Mouse (Mus musculus): ENCODE measurements around the gene Dnmt1.
A peak's percentile ranks its signal among the peaks of the same experiment; 100 is the strongest.

Dnmt1 gene

GRCm38 (mm10) chr9:20959430-20959938, at the start of gene Dnmt1:
Dnmt1 (minus strand) TSS chr9:20959888.
- no peak for DNase-seq (ENCODE audit: low read depth, low spot score)

DNA sequence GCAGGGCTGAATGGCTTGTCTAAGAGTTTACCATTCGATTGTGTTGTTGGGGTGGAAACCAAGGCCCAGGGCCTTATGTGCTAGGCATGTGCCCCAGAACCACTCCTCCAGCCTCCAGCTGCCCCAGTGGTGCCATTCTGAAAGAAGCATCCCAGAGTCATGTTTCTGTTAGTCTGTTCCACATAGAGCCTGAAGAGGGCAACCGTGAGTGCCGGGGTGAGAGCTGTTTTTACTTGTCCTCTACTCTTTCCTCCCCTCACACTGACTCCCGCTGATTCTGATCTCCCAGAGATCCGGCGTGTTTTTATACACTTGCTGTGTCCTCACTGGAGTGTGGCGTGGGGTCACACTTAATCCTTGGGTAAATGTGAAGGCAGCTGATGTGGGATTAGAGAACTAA, 48.3 kb upstream of the Dnmt1 start:
- peak; percentile 75 for DNase-seq (ENCODE audit: low read depth, low spot score)

DNA sequence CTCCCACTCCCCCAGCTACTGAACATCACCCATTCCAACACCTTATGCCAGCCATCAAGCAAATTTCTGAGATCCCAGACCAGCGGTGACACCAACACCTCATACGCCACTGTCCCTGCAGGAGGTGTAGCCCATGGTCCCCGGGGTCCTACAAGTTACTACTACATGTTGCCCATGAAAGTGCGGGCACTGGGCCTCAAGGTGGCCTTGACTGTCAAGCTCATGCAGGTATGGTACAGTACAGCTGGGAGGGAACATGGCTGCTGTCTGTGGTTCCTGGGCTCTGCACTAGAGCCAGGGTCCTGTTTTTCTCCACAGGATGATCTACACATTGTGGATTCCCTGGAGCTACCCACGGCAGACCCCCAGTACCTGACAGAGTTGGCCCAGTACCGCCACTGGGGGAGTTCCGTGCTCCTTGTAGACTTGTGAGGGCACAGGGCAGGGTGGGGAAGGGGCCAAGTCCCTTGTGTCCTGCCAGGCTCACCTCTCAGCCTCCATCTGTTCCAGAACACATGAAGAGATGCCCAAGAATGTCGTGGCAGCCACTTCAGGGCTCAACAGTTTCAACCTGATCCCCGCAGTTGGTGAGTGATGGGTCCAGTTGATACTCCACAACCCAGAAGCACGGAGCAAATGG, 47.7 kb upstream of the Dnmt1 start:
- no peak for DNase-seq (ENCODE audit: low read depth, low spot score)

DNA sequence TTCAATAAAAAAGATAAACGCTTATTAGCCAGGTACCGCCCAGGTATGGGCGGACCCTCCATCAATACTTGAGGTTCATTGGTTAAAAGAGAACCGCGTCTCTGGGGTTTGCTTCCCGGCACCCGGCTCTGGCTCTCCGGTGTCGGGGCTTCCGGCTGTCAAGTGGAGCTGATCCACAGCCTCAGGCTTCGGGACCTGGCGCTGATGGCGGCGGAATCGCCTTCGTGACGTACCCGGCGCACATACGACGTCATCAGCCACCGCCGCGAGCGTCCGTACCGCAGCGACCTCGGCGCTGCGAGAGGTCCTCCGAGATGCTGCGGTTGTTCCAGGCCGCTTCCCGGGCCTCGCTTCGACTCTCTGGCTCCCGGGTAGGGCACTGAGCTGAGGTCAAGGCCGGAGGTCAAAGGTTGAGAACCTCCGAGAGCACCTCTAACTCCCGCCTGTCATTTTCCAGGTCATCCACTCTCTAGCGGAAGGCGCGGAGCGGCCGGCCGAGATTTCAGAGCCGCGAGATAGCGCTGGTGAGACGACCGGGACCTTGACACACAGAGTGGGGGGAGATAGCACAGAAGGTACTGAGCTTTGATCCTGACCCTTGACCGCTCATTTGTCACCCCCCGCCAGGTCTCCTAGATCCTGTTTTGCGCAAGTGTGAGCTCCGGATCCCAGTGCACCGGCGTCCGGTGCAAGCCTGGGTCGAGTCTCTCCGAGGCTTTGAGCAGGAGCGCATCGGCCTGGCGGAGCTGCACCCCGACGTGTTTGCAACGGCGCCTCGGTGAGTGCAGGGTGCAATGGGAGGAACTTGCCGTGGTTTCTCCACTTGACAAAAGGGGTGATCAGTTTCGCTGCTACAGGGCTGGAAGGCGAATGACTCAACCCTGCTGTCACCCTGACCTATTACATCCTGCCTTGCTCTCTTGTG, 43.2 kb upstream of the Dnmt1 start, which contains the start of gene Mrpl4:
TSS of gene Mrpl4 (plus strand) at position 112 of the 925 bp plus-strand sequence.
- DNase-seq (ENCODE audit: low read depth, low spot score): peak; percentile 94

DNA sequence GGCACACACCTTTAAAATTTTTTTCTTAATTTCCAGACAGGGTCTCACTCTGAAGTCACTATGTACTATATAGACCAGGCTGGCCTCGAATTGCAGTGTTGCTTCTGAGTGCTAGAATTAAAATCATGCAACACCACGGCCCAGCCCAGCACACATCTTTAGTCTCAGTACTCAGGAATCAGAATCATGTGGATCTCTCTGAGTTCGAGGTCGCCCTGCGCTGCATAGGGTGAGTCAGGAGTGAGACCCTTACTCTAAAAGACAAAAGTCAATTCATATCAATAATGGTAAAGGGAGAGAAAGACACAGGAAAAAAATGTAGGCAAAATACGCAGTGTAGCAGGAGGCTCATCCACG, 42.6 kb upstream of the Dnmt1 start:
- no peak for DNase-seq (ENCODE audit: low read depth, low spot score)

DNA sequence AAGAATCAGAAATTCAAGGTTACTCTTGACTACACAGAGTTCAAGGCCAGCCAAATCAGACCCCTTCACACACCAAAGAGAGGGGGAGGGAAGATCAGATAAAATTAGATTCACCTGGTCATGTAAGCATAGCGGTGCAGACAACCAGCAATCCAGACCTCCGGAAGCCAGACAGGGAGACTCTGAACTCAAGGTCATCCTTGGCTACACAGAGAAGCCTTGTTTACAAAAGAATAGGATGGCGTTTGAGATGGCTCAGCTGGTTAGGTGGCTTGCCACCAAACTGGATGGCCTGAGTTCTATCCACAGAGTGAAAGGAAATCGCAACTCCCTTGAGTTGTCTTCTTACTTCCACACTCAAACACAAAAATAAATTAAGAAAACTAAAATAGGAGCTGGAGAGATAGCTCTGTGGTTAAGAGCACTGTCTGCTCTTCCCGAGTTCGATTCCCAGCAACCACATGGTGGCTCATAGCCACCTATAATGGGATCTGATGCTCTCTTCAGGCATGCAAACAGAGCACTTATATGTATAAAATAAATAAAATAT, 42.0 kb upstream of the Dnmt1 start:
- peak; percentile 89 for DNase-seq (ENCODE audit: low read depth, low spot score)

GRCm38 (mm10) chr9:21000811-21001210, 41.1 kb upstream of the Dnmt1 start:
- DNase-seq (ENCODE audit: low read depth, low spot score): peak; percentile 71

- peak; percentile 37 for DNase-seq (ENCODE audit: low read depth, low spot score)
These were observed 38.6 kb upstream of the Dnmt1 start for GRCm38 (mm10) chr9:20998337-20998736.

- DNase-seq (ENCODE audit: low read depth, low spot score): no peak
These were observed 37.4 kb upstream of the Dnmt1 start for GRCm38 (mm10) chr9:20997065-20997464.

- peak; percentile 42 for DNase-seq (ENCODE audit: low read depth, low spot score)
These were observed 35.4 kb upstream of the Dnmt1 start for GRCm38 (mm10) chr9:20995069-20995468.

- no peak for DNase-seq (ENCODE audit: low read depth, low spot score)
These were observed 33.6 kb upstream of the Dnmt1 start for GRCm38 (mm10) chr9:20993165-20993898.

GRCm38 (mm10) chr9:20991587-20991986, 31.9 kb upstream of the Dnmt1 start:
- DNase-seq (ENCODE audit: low read depth, low spot score): no peak

GRCm38 (mm10) chr9:20990861-20991260, 31.2 kb upstream of the Dnmt1 start:
- peak; percentile 97 for DNase-seq (ENCODE audit: low read depth, low spot score)

GRCm38 (mm10) chr9:20987953-20988352, 28.3 kb upstream of the Dnmt1 start:
- no peak for DNase-seq (ENCODE audit: low read depth, low spot score)

- no peak for DNase-seq (ENCODE audit: low read depth, low spot score)
These were observed 27.4 kb upstream of the Dnmt1 start for GRCm38 (mm10) chr9:20986952-20987686.

DNA sequence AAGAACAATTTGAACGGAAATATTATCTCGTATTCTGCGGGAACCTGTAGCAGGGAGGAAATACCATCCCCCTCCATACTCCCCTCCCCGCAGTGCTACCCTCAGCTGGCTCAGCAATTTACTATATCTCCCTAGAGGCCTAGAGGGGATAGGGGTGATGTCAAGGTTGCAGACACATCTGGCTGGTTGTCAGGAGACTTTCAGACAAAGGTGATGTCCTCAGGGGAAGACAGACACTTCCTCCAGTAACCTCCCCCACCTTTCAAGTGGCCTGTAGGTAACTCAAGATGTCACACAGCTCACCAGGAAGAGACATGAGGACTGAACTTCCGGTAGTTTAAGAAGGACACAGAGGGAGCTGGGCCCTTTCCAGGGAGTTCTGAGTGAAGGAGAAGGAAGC, 23.5 kb upstream of the Dnmt1 start:
- DNase-seq (ENCODE audit: low read depth, low spot score): peak; percentile 91

- DNase-seq (ENCODE audit: low read depth, low spot score): no peak
These were observed 22.5 kb upstream of the Dnmt1 start for GRCm38 (mm10) chr9:20982171-20982570.

- DNase-seq (ENCODE audit: low read depth, low spot score): no peak
These were observed 20.1 kb upstream of the Dnmt1 start for GRCm38 (mm10) chr9:20979769-20980168.

DNA sequence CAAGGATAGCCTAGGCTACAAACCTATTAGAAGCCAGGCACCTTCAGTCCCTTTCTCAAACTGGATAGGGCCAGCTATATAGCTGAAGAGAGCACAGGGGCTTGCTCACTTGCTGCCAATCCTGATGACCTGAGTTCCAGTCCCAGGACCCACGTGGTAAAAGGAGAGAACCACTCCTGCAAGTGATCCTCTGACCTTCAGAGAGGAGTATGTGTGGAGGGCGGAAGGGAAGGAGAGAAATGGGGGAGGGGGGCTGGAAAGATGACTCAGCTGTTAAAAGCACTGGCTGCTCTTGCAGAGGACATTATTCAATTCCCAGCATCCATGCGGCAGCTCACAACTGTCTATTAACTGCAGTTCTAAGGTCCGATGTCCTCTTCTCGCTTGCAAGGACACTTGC, 19.5 kb upstream of the Dnmt1 start:
- peak; percentile 100 for DNase-seq (ENCODE audit: low read depth, low spot score)

- DNase-seq (ENCODE audit: low read depth, low spot score): peak; percentile 97
These were observed 18.9 kb upstream of the Dnmt1 start for GRCm38 (mm10) chr9:20978409-20979095.
